In the genomic region with DNA sequence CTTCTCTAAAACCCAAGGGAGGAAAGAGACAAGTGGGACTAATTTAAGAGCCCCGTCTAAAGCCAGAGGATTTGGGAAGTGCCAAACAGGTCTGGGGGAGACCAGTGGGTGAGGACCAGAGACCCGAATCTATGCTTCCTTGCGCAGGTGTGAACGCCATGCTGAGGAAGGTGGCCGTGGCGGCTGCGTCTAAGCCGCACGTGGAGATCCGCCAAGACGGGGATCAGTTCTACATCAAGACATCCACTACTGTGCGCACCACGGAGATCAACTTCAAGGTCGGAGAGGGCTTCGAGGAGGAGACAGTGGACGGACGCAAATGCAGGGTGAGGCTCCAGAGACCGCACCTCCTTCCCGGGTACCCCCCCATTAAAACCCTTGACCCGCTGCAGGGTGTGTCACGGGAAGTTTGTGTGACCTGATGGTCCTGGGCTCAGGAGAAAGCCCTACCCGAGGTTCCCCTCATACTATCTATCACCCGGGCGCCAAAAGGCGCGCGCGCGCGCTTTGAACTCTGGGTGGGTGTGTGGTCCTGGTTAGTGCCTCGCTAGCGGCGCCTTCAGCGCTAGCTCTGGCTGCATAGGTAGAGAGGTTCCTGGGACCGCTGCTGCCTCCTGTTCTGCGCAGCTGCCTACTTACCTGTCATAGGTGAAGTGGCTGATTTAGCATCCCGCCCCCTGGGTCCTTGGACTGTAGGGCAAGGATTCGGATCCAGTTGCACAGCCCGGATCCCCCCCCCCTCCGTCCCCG, we compare ENCODE assay signal across 9 mouse cellular contexts. TPM values are rescaled to one million over a fixed set of nuclear protein-coding genes. Genes with fewer than 3 reads are reported as not detected.
DNase-seq lines count a peak whose midpoint lies in the region; ATAC-seq lines count a peak whose summit lies in the region.
"Had no signal": no experiment of that assay in that cellular context is flagged by ENCODE, and none has a peak within 500 bp of the region (broad histone marks: within the 10 kb centered on the region; RNA-seq: fewer than 3 reads in every experiment).

No protein-coding gene starts in this region.

- no peak overlapping the region for H3K27ac ChIP-seq in forebrain, embryonic 16.5 days (ENCODE audit: low read length)
- H3K27ac ChIP-seq in midbrain, embryonic 11.5 days (ENCODE audit: low read depth, low read length): 0 out of 2 replicates have a peak overlapping the region, but pooled peaks have one; percentile 28

- WGBS in forebrain, embryonic 16.5 days: under 1% methylated on average over 41 of the region's 41 CpGs
- WGBS in midbrain, embryonic 11.5 days: 1% methylated on average over 41 of the region's 41 CpGs

- ATAC-seq in forebrain, embryonic 16.5 days: peak; percentile 40; the same call in 1 of the 2 replicates
- ATAC-seq in midbrain, embryonic 11.5 days (ENCODE audit: low FRiP score): 0 out of 2 replicates have a peak, but pooled peaks have one; percentile 48

- no peaks in the 10 kb centered on the region for H3K9me3 ChIP-seq in forebrain, embryonic 16.5 days (ENCODE audit: control insufficient read depth, low read length)
- H3K9me3 ChIP-seq in midbrain, embryonic 11.5 days (ENCODE audit: control insufficient read depth, low read length): no peaks in the 10 kb centered on the region

- no peaks in the 10 kb centered on the region for H3K36me3 ChIP-seq in forebrain, embryonic 16.5 days (ENCODE audit: control insufficient read depth, insufficient read depth)
- no peaks in the 10 kb centered on the region for H3K36me3 ChIP-seq in midbrain, embryonic 11.5 days (ENCODE audit: control insufficient read depth, insufficient read depth, low read length)

- peak overlapping the region; percentile 43; the same call in 1 of the 2 replicates for H3K9ac ChIP-seq in forebrain, embryonic 16.5 days (replicated peaks; ENCODE audit: low read depth, low read length)
- peak overlapping the region; percentile 41 for H3K9ac ChIP-seq in midbrain, embryonic 11.5 days (ENCODE audit: low read length)

- H3K4me1 ChIP-seq in forebrain, embryonic 16.5 days (replicated peaks; ENCODE audit: control insufficient read depth, insufficient read depth, low read length): peaks cover 22% of the 10 kb centered on the region
- peaks cover 15% of the 10 kb centered on the region for H3K4me1 ChIP-seq in midbrain, embryonic 11.5 days (ENCODE audit: control insufficient read depth, insufficient read depth, low read length)

- H3K4me3 ChIP-seq in forebrain, embryonic 16.5 days (replicated peaks; ENCODE audit: low read length): peak overlapping the region; percentile 40
- peak overlapping the region; percentile 37 for H3K4me3 ChIP-seq in midbrain, embryonic 11.5 days (ENCODE audit: low read depth, low read length)

- H3K27me3 ChIP-seq in forebrain, embryonic 16.5 days (replicated peaks; ENCODE audit: control insufficient read depth, insufficient read depth, low read length): peaks cover 35% of the 10 kb centered on the region
- peaks cover 28% of the 10 kb centered on the region for H3K27me3 ChIP-seq in midbrain, embryonic 11.5 days (ENCODE audit: control insufficient read depth, insufficient read depth, low read length)

- DNase-seq in cerebellum, postnatal 10 days: peak; percentile 26 to 31
- DNase-seq in cerebellum, postnatal 4 days (ENCODE audit: low spot score in 2 of 2): no peak
- peak; percentile 53 for DNase-seq in ES-CJ7 (ENCODE audit: low read depth, low spot score)
- peak; percentile 96 for DNase-seq in midbrain, embryonic 11.5 days (ENCODE audit: low spot score, missing footprints)
- DNase-seq in spleen, postnatal 36 days (ENCODE audit: low spot score in 2 of 2): no peak
- no peak for DNase-seq in layer of hippocampus, postnatal 25 days (ENCODE audit: extremely low spot score in 1 of 2, low spot score in 1 of 2)
- DNase-seq in lung, adult 18-20 months: no peak
- DNase-seq: kidney, adult 18-20 months had no signal

- peak overlapping the region; percentile 75 for H3K4me2 ChIP-seq in forebrain, embryonic 16.5 days (ENCODE audit: low read length)
- H3K4me2 ChIP-seq in midbrain, embryonic 11.5 days: peak overlapping the region; percentile 61

RNA-seq across cellular contexts. Expression of a gene that starts 1.0 kb away (rescaled TPM):
- 44.7 and 55.4 TPM in 2 replicates for polyA plus RNA-seq in forebrain, embryonic 16.5 days (2015; fragmentation: Nextera tagmentation; extraction: Ambion mirVana)
- 1,135 and 1,165 TPM in 2 replicates for polyA plus RNA-seq in midbrain, embryonic 11.5 days (2014; fragmentation: Nextera tagmentation; extraction: Ambion mirVana)
- 1 to 10 TPM; 1.3 to 1.7 TPM for total RNA-seq in layer of hippocampus, postnatal 25 days (2021)

RNA-seq across cellular contexts. Expression of a gene that starts 31.2 kb away (rescaled TPM):
- 115 and 126 TPM in 2 replicates for polyA plus RNA-seq in forebrain, embryonic 16.5 days (2015; fragmentation: Nextera tagmentation; extraction: Ambion mirVana)
- 179 and 181 TPM in 2 replicates for polyA plus RNA-seq in midbrain, embryonic 11.5 days (2014; fragmentation: Nextera tagmentation; extraction: Ambion mirVana)
- total RNA-seq in layer of hippocampus, postnatal 25 days (2021): 10 to 100 TPM; 57.7 to 61.0 TPM

Comparison
In these comparisons a context has a peak if more than half of its experiments do, and no peak if none do; other contexts are left out.
1. DNase-seq: peak in cerebellum, postnatal 10 days (2 of 2), ES-CJ7 (single experiment) and midbrain, embryonic 11.5 days (single experiment); none in cerebellum, postnatal 4 days (0 of 2), spleen, postnatal 36 days (0 of 2), layer of hippocampus, postnatal 25 days (0 of 2) and lung, adult 18-20 months (0 of 2).
2. RNA of a gene that starts 1.0 kb away (polyA plus RNA-seq): 1,135 to 1,165 TPM in midbrain, embryonic 11.5 days; 44.7 to 55.4 TPM in forebrain, embryonic 16.5 days; every median in the first group is over 10 times any median in the second.